Mouse (Mus musculus): ENCODE measurements around the gene Mrtfb. TPM values are rescaled to one million over a fixed set of nuclear protein-coding genes. Genes with fewer than 3 reads are reported as not detected.
A peak's percentile ranks its signal among the peaks of the same experiment; 100 is the strongest.

The Mrtfb gene
- 10.8 and 11.9 TPM in 2 replicates for polyA plus RNA-seq (2012; rRNA removed)

- peak within 1 kb of the TSS; percentile 96 for H3K27ac ChIP-seq (ENCODE audit: control insufficient read depth, insufficient read depth, low read depth, low read length)
- H3K27me3 ChIP-seq (ENCODE audit: control insufficient read depth, insufficient read depth, low read length), result no peaks in the 10 kb centered on the region
- H3K36me3 ChIP-seq (ENCODE audit: control insufficient read depth, insufficient read depth, low read length), result no peaks in the 10 kb centered on the region
- peak within 1 kb of the TSS; percentile 99 for H3K4me3 ChIP-seq (ENCODE audit: control insufficient read depth, low read depth, low read length)
- peaks cover 12% of the 10 kb centered on the region for H3K4me1 ChIP-seq (ENCODE audit: control insufficient read depth, insufficient read depth, low read length)
- TF ChIP-seq POLR2A (IDR thresholded peaks at IDR 0.05; ENCODE audit: control insufficient read depth, low read depth, low read length) (peak; percentile 67), CTCF (IDR thresholded peaks at IDR 0.05; ENCODE audit: control insufficient read depth, insufficient read depth, insufficient replicate concordance, low read depth, low read length) (no peak)
Measured at GRCm38 (mm10) chr16:13255855-13256635, at the start of gene Mrtfb. Gene Mrtfb (plus strand): TSS chr16:13256481.

GRCm38 (mm10) chr16:13207649-13208048 is 48.6 kb upstream of the Mrtfb start:
- TF ChIP-seq POLR2A (IDR thresholded peaks at IDR 0.05; ENCODE audit: control insufficient read depth, low read depth, low read length) (no peak), CTCF (IDR thresholded peaks at IDR 0.05; ENCODE audit: control insufficient read depth, insufficient read depth, insufficient replicate concordance, low read depth, low read length) (no peak)
- no peak overlapping the region for H3K4me3 ChIP-seq (ENCODE audit: control insufficient read depth, low read depth, low read length)
- no peaks in the 10 kb centered on the region for H3K4me1 ChIP-seq (ENCODE audit: control insufficient read depth, insufficient read depth, low read length)
- H3K36me3 ChIP-seq (ENCODE audit: control insufficient read depth, insufficient read depth, low read length), result no peaks in the 10 kb centered on the region
- no peak overlapping the region for H3K27ac ChIP-seq (ENCODE audit: control insufficient read depth, insufficient read depth, low read depth, low read length)
- H3K27me3 ChIP-seq (ENCODE audit: control insufficient read depth, insufficient read depth, low read length), result no peaks in the 10 kb centered on the region

- H3K4me1 ChIP-seq (ENCODE audit: control insufficient read depth, insufficient read depth, low read length), result no peaks in the 10 kb centered on the region
- H3K4me3 ChIP-seq (ENCODE audit: control insufficient read depth, low read depth, low read length), result no peak overlapping the region
- no peaks in the 10 kb centered on the region for H3K36me3 ChIP-seq (ENCODE audit: control insufficient read depth, insufficient read depth, low read length)
Measured at GRCm38 (mm10) chr16:13208087-13208486, 48.2 kb upstream of the Mrtfb start.

GRCm38 (mm10) chr16:13212781-13213180 is 43.5 kb upstream of the Mrtfb start:
- Histone ChIP-seq H3K4me1 (ENCODE audit: control insufficient read depth, insufficient read depth, low read length) (no peaks in the 10 kb centered on the region; the same call in 1 of the 2 replicates), H3K4me3 (ENCODE audit: control insufficient read depth, low read depth, low read length) (no peak overlapping the region), H3K36me3 (ENCODE audit: control insufficient read depth, insufficient read depth, low read length) (no peaks in the 10 kb centered on the region), H3K27ac (ENCODE audit: control insufficient read depth, insufficient read depth, low read depth, low read length) (no peak overlapping the region), H3K27me3 (ENCODE audit: control insufficient read depth, insufficient read depth, low read length) (no peaks in the 10 kb centered on the region)
- TF ChIP-seq CTCF (IDR thresholded peaks at IDR 0.05; ENCODE audit: control insufficient read depth, insufficient read depth, insufficient replicate concordance, low read depth, low read length) (no peak), POLR2A (IDR thresholded peaks at IDR 0.05; ENCODE audit: control insufficient read depth, low read depth, low read length) (no peak)

More at GRCm38 (mm10) chr16:13208087-13208486, 48.2 kb upstream of the Mrtfb start:
- H3K27ac ChIP-seq (ENCODE audit: control insufficient read depth, insufficient read depth, low read depth, low read length), result no peak overlapping the region
- TF ChIP-seq POLR2A (IDR thresholded peaks at IDR 0.05; ENCODE audit: control insufficient read depth, low read depth, low read length) (no peak), CTCF (IDR thresholded peaks at IDR 0.05; ENCODE audit: control insufficient read depth, insufficient read depth, insufficient replicate concordance, low read depth, low read length) (no peak)
- no peaks in the 10 kb centered on the region for H3K27me3 ChIP-seq (ENCODE audit: control insufficient read depth, insufficient read depth, low read length)

- Histone ChIP-seq H3K27me3 (ENCODE audit: control insufficient read depth, insufficient read depth, low read length) (no peaks in the 10 kb centered on the region), H3K4me3 (ENCODE audit: control insufficient read depth, low read depth, low read length) (no peak overlapping the region), H3K4me1 (ENCODE audit: control insufficient read depth, insufficient read depth, low read length) (peaks cover 4% of the 10 kb centered on the region), H3K36me3 (ENCODE audit: control insufficient read depth, insufficient read depth, low read length) (no peaks in the 10 kb centered on the region), H3K27ac (ENCODE audit: control insufficient read depth, insufficient read depth, low read depth, low read length) (peak overlapping the region; percentile 54)
- TF ChIP-seq CTCF (IDR thresholded peaks at IDR 0.05; ENCODE audit: control insufficient read depth, insufficient read depth, insufficient replicate concordance, low read depth, low read length) (no peak), POLR2A (IDR thresholded peaks at IDR 0.05; ENCODE audit: control insufficient read depth, low read depth, low read length) (no peak)
Measured at GRCm38 (mm10) chr16:13216116-13216952, 39.9 kb upstream of the Mrtfb start.

- H3K4me3 ChIP-seq (ENCODE audit: control insufficient read depth, low read depth, low read length), result no peak overlapping the region
- no peaks in the 10 kb centered on the region for H3K36me3 ChIP-seq (ENCODE audit: control insufficient read depth, insufficient read depth, low read length)
- no peaks in the 10 kb centered on the region for H3K27me3 ChIP-seq (ENCODE audit: control insufficient read depth, insufficient read depth, low read length)
- H3K27ac ChIP-seq (ENCODE audit: control insufficient read depth, insufficient read depth, low read depth, low read length), result no peak overlapping the region
- H3K4me1 ChIP-seq (ENCODE audit: control insufficient read depth, insufficient read depth, low read length), result peaks cover 4% of the 10 kb centered on the region
- TF ChIP-seq CTCF (IDR thresholded peaks at IDR 0.05; ENCODE audit: control insufficient read depth, insufficient read depth, insufficient replicate concordance, low read depth, low read length) (no peak), POLR2A (IDR thresholded peaks at IDR 0.05; ENCODE audit: control insufficient read depth, low read depth, low read length) (no peak)
Measured at GRCm38 (mm10) chr16:13217951-13218350, 38.3 kb upstream of the Mrtfb start.

GRCm38 (mm10) chr16:13221475-13221874 is 34.8 kb upstream of the Mrtfb start:
- Histone ChIP-seq H3K36me3 (ENCODE audit: control insufficient read depth, insufficient read depth, low read length) (no peaks in the 10 kb centered on the region), H3K27ac (ENCODE audit: control insufficient read depth, insufficient read depth, low read depth, low read length) (no peak overlapping the region; the same call in 1 of the 2 replicates), H3K27me3 (ENCODE audit: control insufficient read depth, insufficient read depth, low read length) (no peaks in the 10 kb centered on the region), H3K4me1 (ENCODE audit: control insufficient read depth, insufficient read depth, low read length) (peaks cover 4% of the 10 kb centered on the region), H3K4me3 (ENCODE audit: control insufficient read depth, low read depth, low read length) (no peak overlapping the region)
- TF ChIP-seq POLR2A (IDR thresholded peaks at IDR 0.05; ENCODE audit: control insufficient read depth, low read depth, low read length) (no peak), CTCF (IDR thresholded peaks at IDR 0.05; ENCODE audit: control insufficient read depth, insufficient read depth, insufficient replicate concordance, low read depth, low read length) (no peak)
